ENCODE assay signal across 9 mouse cellular contexts in genomic region chr19:22938848-22939724, GRCm38 (mm10).
DNase-seq lines count a peak whose midpoint lies in the region; ATAC-seq and TF ChIP-seq lines count a peak whose summit lies in the region.
"Had no signal": no experiment of that assay in that cellular context is flagged by ENCODE, and none has a peak within 500 bp of the region (broad histone marks: within the 10 kb centered on the region; RNA-seq: fewer than 3 reads in every experiment).

No protein-coding gene starts in this region.

- no peaks in the 10 kb centered on the region for H3K36me3 ChIP-seq in heart, adult 2 months (ENCODE audit: control insufficient read depth, insufficient read depth, low read length)
- H3K36me3 ChIP-seq in lung, embryonic 16.5 days (ENCODE audit: control insufficient read depth, insufficient read depth, low read length) = no peaks in the 10 kb centered on the region
- H3K36me3 ChIP-seq in intestine, embryonic 15.5 days = no peaks in the 10 kb centered on the region
- no peaks in the 10 kb centered on the region for H3K36me3 ChIP-seq in stomach, embryonic 16.5 days (ENCODE audit: control insufficient read depth, insufficient read depth, low read length)

- no peak; the same call in 1 of the 2 replicates for TF ChIP-seq POLR2A in heart, adult 2 months (IDR thresholded peaks at IDR 0.05; ENCODE audit: insufficient read depth, low read depth, low read length)

- no peaks in the 10 kb centered on the region for H3K9me3 ChIP-seq in lung, embryonic 16.5 days (ENCODE audit: control insufficient read depth, low read length)
- no peaks in the 10 kb centered on the region for H3K9me3 ChIP-seq in intestine, embryonic 15.5 days
- H3K9me3 ChIP-seq in stomach, embryonic 16.5 days (replicated peaks; ENCODE audit: control insufficient read depth, low read length) = no peaks in the 10 kb centered on the region

- no peaks in the 10 kb centered on the region for H3K79me2 ChIP-seq in heart, adult 2 months (replicated peaks; ENCODE audit: control insufficient read depth, insufficient read depth, low read length)

- no peak for TF ChIP-seq CTCF in heart, adult 2 months (IDR thresholded peaks at IDR 0.05)

- H3K4me2 ChIP-seq in lung, embryonic 16.5 days (ENCODE audit: low read depth, low read length) = no peak overlapping the region
- no peak overlapping the region for H3K4me2 ChIP-seq in intestine, embryonic 15.5 days (replicated peaks)
- no peak overlapping the region for H3K4me2 ChIP-seq in stomach, embryonic 16.5 days (ENCODE audit: low read depth, low read length)

- no peaks in the 10 kb centered on the region for H3K27me3 ChIP-seq in heart, adult 2 months (ENCODE audit: control insufficient read depth, insufficient read depth, low read length)
- H3K27me3 ChIP-seq in lung, embryonic 16.5 days (ENCODE audit: control insufficient read depth, insufficient read depth, low read depth, low read length) = no peaks in the 10 kb centered on the region
- H3K27me3 ChIP-seq in intestine, embryonic 15.5 days (replicated peaks) = no peaks in the 10 kb centered on the region
- no peaks in the 10 kb centered on the region for H3K27me3 ChIP-seq in stomach, embryonic 16.5 days (ENCODE audit: control insufficient read depth, insufficient read depth, low read length)

- peak overlapping the region; percentile 60 for H3K27ac ChIP-seq in heart, adult 2 months
- H3K27ac ChIP-seq in lung, embryonic 16.5 days (ENCODE audit: low read length) = peak overlapping the region; percentile 34; the same call in 1 of the 2 replicates
- H3K27ac ChIP-seq in intestine, embryonic 15.5 days = peak overlapping the region; percentile 48; the same call in 1 of the 2 replicates
- H3K27ac ChIP-seq in stomach, embryonic 16.5 days (ENCODE audit: low read length) = peak overlapping the region; percentile 44; the same call in 1 of the 2 replicates

- peak; percentile 61 for ATAC-seq in lung, embryonic 16.5 days (ENCODE audit: low read depth)
- ATAC-seq in intestine, embryonic 15.5 days = peak; percentile 34; the same call in 1 of the 2 replicates
- ATAC-seq in stomach, embryonic 16.5 days (ENCODE audit: insufficient read depth, low FRiP score) = peak; percentile 60; the same call in 1 of the 2 replicates

- WGBS in heart, adult 2 months = 37% methylated on average over 14 of the region's 14 CpGs
- 24% methylated on average over 14 of the region's 14 CpGs for WGBS in lung, embryonic 16.5 days
- WGBS in intestine, embryonic 15.5 days = 23% methylated on average over 14 of the region's 14 CpGs
- 26% methylated on average over 14 of the region's 14 CpGs for WGBS in stomach, embryonic 16.5 days

- peaks cover 10% of the 10 kb centered on the region for H3K4me1 ChIP-seq in heart, adult 2 months (ENCODE audit: control insufficient read depth, insufficient read depth, low read length)
- peaks cover 8% of the 10 kb centered on the region for H3K4me1 ChIP-seq in lung, embryonic 16.5 days (replicated peaks; ENCODE audit: control insufficient read depth, insufficient read depth, low read length)
- peaks cover 12% of the 10 kb centered on the region; the same call in 1 of the 2 replicates for H3K4me1 ChIP-seq in intestine, embryonic 15.5 days (replicated peaks)
- H3K4me1 ChIP-seq in stomach, embryonic 16.5 days (ENCODE audit: control insufficient read depth, insufficient read depth, low read length) = peaks cover 12% of the 10 kb centered on the region; the same call in 1 of the 2 replicates

- TF ChIP-seq EP300 in heart, adult 2 months (IDR thresholded peaks at IDR 0.05; ENCODE audit: insufficient read depth, low read depth, low read length) = peak; percentile 33; the same call in 1 of the 2 replicates

- intact Hi-C loops in heart, adult 2 months (cut with DNase I) = loop anchor here (1.0 kb wide), 1 partner anchor 22 kb away; no protein-coding TSS in a partner anchor

- no peak overlapping the region for H3K9ac ChIP-seq in heart, adult 2 months (ENCODE audit: low read depth, low read length)
- no peak overlapping the region for H3K9ac ChIP-seq in lung, embryonic 16.5 days (ENCODE audit: low read length)
- no peak overlapping the region for H3K9ac ChIP-seq in intestine, embryonic 15.5 days
- H3K9ac ChIP-seq in stomach, embryonic 16.5 days (ENCODE audit: low read length) = no peak overlapping the region

- peak in 1 of 2 experiments; percentile 24 for DNase-seq in heart, adult 2 months
- DNase-seq in heart, adult 8-10 months (ENCODE audit: low spot score) = no peak
- DNase-seq in lung, postnatal 25 days (ENCODE audit: low spot score) = no peak
- DNase-seq in MN1 (ENCODE audit: low spot score) = no peak
- DNase-seq: embryo, embryonic 11 days; liver had no signal

- no peak overlapping the region for H3K4me3 ChIP-seq in heart, adult 2 months
- H3K4me3 ChIP-seq in lung, embryonic 16.5 days (ENCODE audit: low read length) = no peak overlapping the region
- H3K4me3 ChIP-seq in intestine, embryonic 15.5 days (replicated peaks) = no peak overlapping the region
- H3K4me3 ChIP-seq in stomach, embryonic 16.5 days (replicated peaks; ENCODE audit: low read length) = no peak overlapping the region
